Mouse (Mus musculus) layer of hippocampus, postnatal 36 days (tissue): ENCODE data around the gene Khdc1c. TPM values are rescaled to one million over a fixed set of nuclear protein-coding genes. Genes with fewer than 3 reads are reported as not detected.
"Not testable (repeated sequence)": the region's sequence is repeated elsewhere in the genome, so short reads cannot be mapped to it uniquely, and the experiment has no call there.

Source experiments
- DNase-seq, 2 experiments: peaks; one replicate each; pipeline ENCODE4 v3.0.0; 2022
- total RNA-seq, 2 experiments: library from RNA; stranded (reverse); gene quantifications; 2 replicates each; pipeline ENCODE4 v1.2.3; 2021

The Khdc1c gene
- not detected for total RNA-seq

- DNase-seq, result not testable (repeated sequence)
Measured at GRCm38 (mm10) chr1:21368031-21368430, at the start of gene Khdc1c. Khdc1c (plus strand) TSS chr1:21368331.

DNA sequence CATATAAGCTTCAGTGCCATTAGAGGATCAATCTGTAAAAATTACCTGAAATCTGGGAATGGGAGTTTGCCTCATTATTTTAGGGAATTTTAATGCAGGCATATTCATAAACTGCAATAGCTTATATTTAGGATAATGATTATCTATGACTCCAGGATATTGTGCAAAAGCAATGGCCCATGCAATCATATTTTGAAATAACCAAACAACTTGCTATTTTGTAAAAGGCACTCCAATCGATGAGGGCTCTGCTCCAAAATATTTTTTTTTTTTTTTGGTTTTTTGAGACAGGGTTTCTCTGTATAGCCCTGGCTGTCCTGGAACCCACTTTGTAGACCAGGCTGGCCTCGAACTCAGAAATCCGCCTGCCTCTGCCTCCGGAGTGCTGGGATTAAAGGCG lies 47.9 kb upstream of the Khdc1c start:
- not testable (repeated sequence) for DNase-seq

- no peak for DNase-seq
Measured at GRCm38 (mm10) chr1:21321656-21322055, 46.5 kb upstream of the Khdc1c start.

DNA sequence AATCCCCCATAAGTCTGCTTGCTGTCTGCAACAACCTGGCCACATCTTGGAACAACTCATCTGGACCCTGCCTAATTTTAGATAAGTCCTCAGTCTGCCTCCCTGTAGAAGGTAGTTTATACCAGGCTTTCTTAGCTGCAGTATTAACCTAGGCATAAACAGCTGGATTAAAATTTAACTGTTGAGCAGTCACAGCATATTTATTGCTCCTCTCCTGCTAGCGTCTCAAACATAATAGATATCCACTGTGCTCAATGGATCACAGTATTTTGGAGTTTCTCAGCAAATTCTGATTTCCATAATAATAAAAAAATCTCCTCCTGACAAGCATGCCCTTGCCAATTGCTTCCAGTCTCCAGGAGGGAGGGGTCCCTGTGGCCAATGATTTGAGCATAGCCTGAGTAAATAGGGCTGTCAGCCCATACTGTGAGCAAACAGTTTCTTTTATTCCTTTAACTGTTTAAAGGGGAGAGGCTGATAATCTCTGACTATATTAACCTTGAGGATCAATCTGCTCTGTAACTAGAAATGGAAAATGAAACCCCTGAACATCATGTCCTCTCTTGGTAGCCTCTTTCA lies 44.0 kb upstream of the Khdc1c start:
- no peak for DNase-seq

DNA sequence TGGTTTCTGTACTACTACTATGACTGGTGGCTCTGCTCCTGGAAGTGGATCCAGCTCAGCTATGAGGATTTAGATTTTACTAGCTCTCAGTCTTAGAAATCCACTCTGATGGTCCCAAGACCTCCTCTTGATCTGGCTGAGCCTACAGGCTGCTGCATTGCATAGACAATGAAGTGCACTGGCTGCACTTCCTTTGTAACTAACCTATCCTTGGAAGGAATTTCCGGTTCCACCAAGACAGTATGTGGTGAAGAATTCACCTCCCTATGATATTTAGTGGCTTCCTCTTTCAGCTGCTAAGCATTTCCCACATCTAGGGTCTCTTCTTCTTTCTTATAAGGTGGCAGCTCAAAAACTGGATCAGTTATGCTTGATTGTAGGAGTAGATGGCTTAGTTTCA lies 43.5 kb upstream of the Khdc1c start:
- DNase-seq, result no peak

GRCm38 (mm10) chr1:21326733-21327132 lies 41.4 kb upstream of the Khdc1c start:
- DNase-seq, result no peak

DNA sequence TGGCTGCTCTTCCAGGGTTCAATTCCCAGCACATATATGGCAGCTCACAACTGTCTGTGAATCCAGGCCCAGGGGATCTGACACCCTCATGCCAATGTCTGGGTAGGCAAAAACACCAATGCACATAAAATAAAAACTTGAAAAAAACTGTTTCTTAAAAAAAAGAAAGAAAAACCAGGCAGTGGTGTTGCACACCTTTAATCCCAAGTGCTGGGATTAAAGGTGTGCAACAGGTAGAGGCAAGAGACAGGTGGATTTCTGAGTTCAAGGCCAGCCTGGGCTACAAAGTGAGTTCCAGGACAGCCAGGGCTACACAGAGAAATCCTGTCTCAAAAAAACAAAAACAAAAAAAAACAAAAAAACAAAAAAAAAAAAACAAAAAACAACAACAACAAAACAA lies 37.0 kb upstream of the Khdc1c start:
- DNase-seq, result not testable (repeated sequence)

DNA sequence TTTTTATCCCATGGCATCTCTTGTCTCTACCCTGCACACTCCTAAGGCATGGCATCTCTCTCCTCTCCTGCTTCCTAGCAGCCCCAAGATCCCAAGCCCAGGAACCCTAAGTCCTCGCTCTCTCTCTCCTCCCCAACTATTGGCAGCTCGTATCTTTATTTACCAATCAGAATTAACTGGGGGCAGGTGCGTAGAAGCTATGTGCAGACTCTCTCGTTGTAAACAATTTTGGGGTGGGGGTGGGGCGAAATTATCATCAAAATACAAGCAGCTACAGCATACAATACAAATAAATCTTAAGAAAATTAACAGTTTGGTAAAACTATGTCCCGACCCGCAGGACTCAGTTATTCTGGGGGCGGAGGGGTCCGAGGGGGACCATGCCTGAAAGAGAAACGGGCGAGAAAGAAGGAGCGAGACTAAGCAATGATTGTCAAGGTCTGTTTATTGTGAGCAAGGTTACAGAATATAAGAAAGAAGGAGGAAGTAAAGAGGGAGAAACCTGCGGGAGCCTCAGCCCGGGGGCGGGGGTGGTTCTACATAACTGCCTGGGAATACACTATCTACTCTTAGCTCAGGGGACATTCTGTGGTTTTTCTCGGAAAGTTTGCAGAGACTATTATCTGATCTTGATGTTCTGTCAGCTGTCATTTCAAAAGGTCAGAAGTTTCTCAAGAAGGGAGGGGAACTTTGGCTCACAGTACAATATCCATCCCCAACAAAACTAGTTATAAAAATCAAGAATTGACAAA lies 34.7 kb upstream of the Khdc1c start:
- DNase-seq, result no peak

GRCm38 (mm10) chr1:21335836-21336235 lies 32.3 kb upstream of the Khdc1c start:
- DNase-seq, result no peak

- DNase-seq, result no peak
Measured at GRCm38 (mm10) chr1:21340745-21341144, 27.4 kb upstream of the Khdc1c start.

DNA sequence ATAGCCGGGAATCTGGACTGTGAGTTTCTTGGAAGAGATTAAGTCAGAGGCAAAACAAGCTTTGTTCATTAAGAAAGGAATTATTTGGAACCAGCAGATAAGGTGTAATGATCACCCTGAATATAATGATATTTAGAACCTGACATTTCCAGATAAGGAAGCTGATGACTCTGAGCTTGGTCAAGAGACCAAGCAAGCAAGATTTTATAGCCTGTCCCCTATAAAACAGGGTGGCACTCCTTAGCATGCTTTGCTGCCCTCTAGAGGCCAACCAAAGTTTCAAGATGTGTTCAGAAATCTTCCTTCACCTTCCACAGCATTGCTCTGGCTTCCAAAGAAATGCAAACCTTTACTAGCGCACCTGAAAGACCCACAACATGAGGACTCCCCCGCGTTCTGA lies 23.9 kb upstream of the Khdc1c start:
- peak; percentile 11 to 31 for DNase-seq

GRCm38 (mm10) chr1:21344752-21345151 lies 23.4 kb upstream of the Khdc1c start:
- not testable (repeated sequence) for DNase-seq

DNA sequence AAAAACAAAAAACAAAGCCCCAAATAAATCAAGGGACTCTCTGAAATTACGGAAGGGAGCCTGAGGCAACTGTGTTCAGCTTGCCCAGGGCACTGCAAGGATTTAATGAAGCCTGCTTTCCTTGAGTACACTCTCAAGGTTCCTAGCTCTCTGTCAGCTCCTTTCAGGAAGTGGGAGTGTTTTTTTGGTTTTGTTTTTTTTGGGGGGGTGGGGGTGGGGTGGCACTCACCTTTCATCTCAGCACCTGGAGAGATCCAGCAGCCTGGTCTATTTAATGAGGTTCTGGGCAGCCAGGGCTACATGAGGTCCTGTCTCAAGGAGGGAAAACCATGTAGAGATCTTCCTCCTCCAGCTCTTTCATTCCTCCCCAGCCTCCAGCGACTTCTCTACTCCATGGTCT lies 18.8 kb upstream of the Khdc1c start, which contains the start of gene Khdc1a:
TSS of gene Khdc1a (plus strand) at position 301 of the 400 bp plus-strand sequence.
- DNase-seq, result no peak

GRCm38 (mm10) chr1:21383256-21383655 lies 15.1 kb downstream of the Khdc1c start, which contains the start of gene Khdc1b:
Khdc1b (plus strand) TSS chr1:21383556.
- no peak for DNase-seq

DNA sequence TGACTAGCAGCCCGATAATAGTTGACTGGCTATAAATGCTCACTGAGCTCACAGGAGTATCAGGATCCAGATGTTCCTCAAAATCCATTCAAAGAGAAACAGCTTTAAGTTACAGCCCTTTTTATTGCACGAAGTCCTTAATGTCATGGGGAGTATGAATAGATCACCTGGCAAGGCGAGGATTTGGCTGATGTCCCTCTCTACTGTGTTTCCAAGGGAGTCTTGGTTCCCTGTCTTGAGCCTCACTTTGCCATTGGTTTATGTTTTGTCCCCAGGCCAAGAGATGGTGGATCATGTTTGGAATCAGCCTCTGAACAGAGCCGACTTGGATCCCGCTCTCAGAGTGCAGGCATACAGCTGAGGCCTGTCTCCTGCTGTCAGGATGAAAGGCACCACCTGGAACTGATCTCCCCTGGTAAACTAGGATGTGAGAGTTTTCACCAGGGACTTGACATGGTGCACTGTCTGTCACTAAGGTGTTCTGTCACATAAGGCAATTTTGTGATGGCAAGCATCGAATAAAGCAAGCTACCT lies 23.1 kb downstream of the Khdc1c start:
- no peak for DNase-seq

GRCm38 (mm10) chr1:21402804-21403203 lies 34.7 kb downstream of the Khdc1c start:
- no peak for DNase-seq

DNA sequence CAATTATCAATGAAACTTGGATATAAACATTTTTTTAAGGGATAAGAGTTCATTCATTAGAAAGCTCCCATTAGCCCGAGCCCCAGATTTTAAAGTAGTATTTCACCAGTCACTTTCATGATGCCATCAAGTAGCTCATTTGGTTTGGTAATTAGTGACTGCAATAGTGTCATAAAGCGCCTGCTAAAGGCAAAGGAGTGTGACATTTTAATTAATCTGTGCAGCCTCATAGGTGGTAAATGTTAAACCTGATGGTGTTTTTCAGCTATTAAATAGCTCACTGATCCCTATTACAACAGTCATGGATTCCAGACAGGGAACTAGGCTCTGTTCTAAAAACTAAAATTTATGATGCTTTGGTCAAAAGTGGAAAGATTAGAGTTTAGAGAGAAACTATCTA lies 39.1 kb downstream of the Khdc1c start:
- DNase-seq, result no peak

GRCm38 (mm10) chr1:21411331-21412196 lies 43.4 kb downstream of the Khdc1c start:
- peak; percentile 74 to 76 for DNase-seq

DNA sequence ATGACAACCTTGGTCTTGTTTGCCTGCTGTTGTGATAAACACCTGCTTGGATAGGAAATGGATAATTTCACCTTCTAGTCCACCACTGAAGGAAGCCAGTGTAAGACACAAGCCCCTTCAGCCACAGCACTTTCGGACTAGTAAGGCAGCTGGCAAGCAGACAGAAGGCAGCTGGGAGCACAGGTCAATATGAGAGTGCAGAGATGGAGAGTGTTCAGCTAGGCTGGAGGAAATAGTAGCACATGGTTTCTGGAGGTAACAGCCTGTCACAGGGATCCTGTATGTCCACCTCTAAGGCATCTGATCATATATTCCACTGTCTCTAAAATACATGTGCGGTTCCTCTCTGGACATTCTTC lies 44.0 kb downstream of the Khdc1c start:
- no peak for DNase-seq

GRCm38 (mm10) chr1:21419370-21419769 lies 51.2 kb downstream of the Khdc1c start:
- no peak for DNase-seq
